Mouse (Mus musculus): ENCODE measurements around the gene Bms1.

DNA sequence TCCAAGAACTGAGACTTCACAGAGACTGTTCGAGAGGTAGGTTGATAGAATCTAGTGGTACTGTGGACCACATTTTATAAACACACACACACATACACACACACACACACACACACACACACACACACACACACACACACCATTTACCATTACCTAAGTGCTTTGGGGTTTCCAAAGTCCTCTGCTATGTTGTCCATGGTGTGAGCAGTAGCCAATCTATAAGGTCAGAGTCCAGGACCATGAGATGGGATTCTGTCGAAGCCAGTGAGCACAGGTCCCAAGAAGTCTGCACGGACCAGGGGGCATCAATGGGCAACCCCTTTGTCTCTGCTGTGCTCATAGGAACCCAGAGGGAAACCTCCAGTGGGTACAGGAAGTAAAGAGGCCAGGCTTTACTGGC lies 44.2 kb downstream of the Bms1 start:
- TF ChIP-seq POLR2A (IDR thresholded peaks at IDR 0.05; ENCODE audit: insufficient read depth, low read depth, low read length) (no peak), CTCF (IDR thresholded peaks at IDR 0.05) (no peak)

Measured in heart, adult 2 months (tissue).